Comparison of ENCODE assay signal across 12 mouse cellular contexts in the genomic region with DNA sequence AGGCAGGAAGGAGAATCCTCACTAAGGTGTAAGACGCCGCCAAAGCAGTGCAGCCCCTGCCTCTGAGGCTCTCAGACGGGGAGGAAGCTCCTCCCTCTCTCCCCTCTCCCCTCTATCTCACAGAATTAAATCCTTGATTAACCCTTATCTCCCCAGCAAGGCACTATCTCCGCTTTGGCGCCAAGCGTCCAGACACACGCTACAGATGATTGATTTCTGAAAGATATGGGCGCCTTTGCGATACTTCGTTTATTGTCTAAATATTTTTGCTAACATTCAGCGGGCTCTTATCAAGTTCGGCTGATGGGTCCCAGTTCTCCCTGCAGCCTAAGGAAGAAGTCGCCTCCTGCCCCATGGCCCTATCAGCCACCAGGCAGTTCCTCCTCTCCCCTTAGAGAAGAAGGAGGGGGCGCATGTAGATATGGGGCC. TPM values are rescaled to one million over a fixed set of nuclear protein-coding genes. Genes with fewer than 3 reads are reported as not detected.
DNase-seq lines count a peak whose midpoint lies in the region; ATAC-seq lines count a peak whose summit lies in the region.
"Had no signal": no experiment of that assay in that cellular context is flagged by ENCODE, and none has a peak within 500 bp of the region (broad histone marks: within the 10 kb centered on the region; RNA-seq: fewer than 3 reads in every experiment).

No protein-coding gene starts in this region.

- 39% methylated on average over 14 of the region's 14 CpGs for WGBS in kidney, embryonic 16.5 days
- WGBS in embryonic facial prominence, embryonic 12.5 days, result 24% methylated on average over 14 of the region's 14 CpGs
- whole genome bisulfite sequencing in hindbrain, embryonic 16.5 days, result 31% methylated on average over 14 of the region's 14 CpGs
- WGBS in midbrain, embryonic 14.5 days, result 6% methylated on average over 14 of the region's 14 CpGs

- H3K36me3 ChIP-seq in kidney, embryonic 16.5 days (ENCODE audit: insufficient read depth, low read length), result no peaks in the 10 kb centered on the region
- H3K36me3 ChIP-seq in embryonic facial prominence, embryonic 12.5 days, result no peaks in the 10 kb centered on the region
- no peaks in the 10 kb centered on the region for H3K36me3 ChIP-seq in hindbrain, embryonic 16.5 days (ENCODE audit: control insufficient read depth, insufficient read depth, low read length)
- no peaks in the 10 kb centered on the region for H3K36me3 ChIP-seq in midbrain, embryonic 14.5 days (ENCODE audit: control insufficient read depth, insufficient read depth, low read length)

- H3K27me3 ChIP-seq in kidney, embryonic 16.5 days (ENCODE audit: insufficient read depth, low read length), result no peaks in the 10 kb centered on the region
- peaks cover 19% of the 10 kb centered on the region; the same call in 1 of the 2 replicates for H3K27me3 ChIP-seq in embryonic facial prominence, embryonic 12.5 days
- peaks cover 3% of the 10 kb centered on the region; the same call in 1 of the 2 replicates for H3K27me3 ChIP-seq in hindbrain, embryonic 16.5 days (replicated peaks; ENCODE audit: control insufficient read depth, insufficient read depth, low read length)
- H3K27me3 ChIP-seq in midbrain, embryonic 14.5 days (ENCODE audit: control insufficient read depth, insufficient read depth, low read length), result no peaks in the 10 kb centered on the region

- ATAC-seq in kidney, embryonic 16.5 days (ENCODE audit: low FRiP score, low TSS enrichment), result no peak
- ATAC-seq in embryonic facial prominence, embryonic 12.5 days (ENCODE audit: insufficient number of reproducible peaks, insufficient read depth, low FRiP score, low TSS enrichment), result no peak
- no peak for ATAC-seq in hindbrain, embryonic 16.5 days
- ATAC-seq in midbrain, embryonic 14.5 days (ENCODE audit: low FRiP score, low TSS enrichment), result no peak
- no peak for ATAC-seq in inflammation-experienced regulatory T-cells, adult 6 months

- no peak overlapping the region for H3K27ac ChIP-seq in kidney, embryonic 16.5 days (ENCODE audit: low read length)
- H3K27ac ChIP-seq in embryonic facial prominence, embryonic 12.5 days, result no peak overlapping the region
- H3K27ac ChIP-seq in hindbrain, embryonic 16.5 days (ENCODE audit: low read depth, low read length), result no peak overlapping the region
- peak overlapping the region; percentile 34; the same call in 1 of the 2 replicates for H3K27ac ChIP-seq in midbrain, embryonic 14.5 days (replicated peaks; ENCODE audit: low read depth, low read length)

- 0 out of 2 replicates have a peak overlapping the region, but pooled peaks have one; percentile 15 for H3K4me3 ChIP-seq in kidney, embryonic 16.5 days (ENCODE audit: low read length)
- H3K4me3 ChIP-seq in embryonic facial prominence, embryonic 12.5 days, result no peak overlapping the region
- no peak overlapping the region for H3K4me3 ChIP-seq in hindbrain, embryonic 16.5 days (ENCODE audit: low read length)
- H3K4me3 ChIP-seq in midbrain, embryonic 14.5 days (replicated peaks; ENCODE audit: low read depth, low read length), result peak overlapping the region; percentile 9; the same call in 1 of the 2 replicates

- peak overlapping the region; percentile 39; the same call in 1 of the 2 replicates for H3K9ac ChIP-seq in kidney, embryonic 16.5 days (replicated peaks; ENCODE audit: low read length)
- peak overlapping the region; percentile 34 for H3K9ac ChIP-seq in embryonic facial prominence, embryonic 12.5 days
- H3K9ac ChIP-seq in hindbrain, embryonic 16.5 days (ENCODE audit: low read depth, low read length), result 0 out of 2 replicates have a peak overlapping the region, but pooled peaks have one; percentile 3
- H3K9ac ChIP-seq in midbrain, embryonic 14.5 days (replicated peaks; ENCODE audit: low read length), result 0 out of 2 replicates have a peak overlapping the region, but pooled peaks have one; percentile 10

- DNase-seq in kidney, postnatal 4 days, result no peak
- DNase-seq in midbrain, embryonic 14.5 days, result peak; percentile 53
- DNase-seq in lung, postnatal 4 days, result no peak
- DNase-seq in right cerebral cortex, postnatal 36 days (ENCODE audit: low spot score in 2 of 2), result no peak
- DNase-seq: adrenal gland, adult 2 months; cerebellum, postnatal 10 days; layer of hippocampus, postnatal 36 days; lung, postnatal 10 days had no signal

- H3K4me2 ChIP-seq in kidney, embryonic 16.5 days (replicated peaks; ENCODE audit: low read depth, low read length), result peak overlapping the region; percentile 19; the same call in 1 of the 2 replicates
- H3K4me2 ChIP-seq in embryonic facial prominence, embryonic 12.5 days (replicated peaks), result 0 out of 2 replicates have a peak overlapping the region, but pooled peaks have one; percentile 5
- H3K4me2 ChIP-seq in hindbrain, embryonic 16.5 days (ENCODE audit: low read length), result peak overlapping the region; percentile 20; the same call in 1 of the 2 replicates
- peak overlapping the region; percentile 40 for H3K4me2 ChIP-seq in midbrain, embryonic 14.5 days (ENCODE audit: low read length)

- H3K4me1 ChIP-seq in kidney, embryonic 16.5 days (ENCODE audit: insufficient read depth, low read length), result peaks cover 42% of the 10 kb centered on the region
- H3K4me1 ChIP-seq in embryonic facial prominence, embryonic 12.5 days, result peaks cover 10% of the 10 kb centered on the region; the same call in 1 of the 2 replicates
- H3K4me1 ChIP-seq in hindbrain, embryonic 16.5 days (ENCODE audit: control insufficient read depth, insufficient read depth, low read depth, low read length), result peaks cover 11% of the 10 kb centered on the region
- H3K4me1 ChIP-seq in midbrain, embryonic 14.5 days (ENCODE audit: control insufficient read depth, insufficient read depth, low read length), result peaks cover 51% of the 10 kb centered on the region

- no peaks in the 10 kb centered on the region for H3K9me3 ChIP-seq in kidney, embryonic 16.5 days (ENCODE audit: low read length)
- no peaks in the 10 kb centered on the region for H3K9me3 ChIP-seq in embryonic facial prominence, embryonic 12.5 days
- no peaks in the 10 kb centered on the region for H3K9me3 ChIP-seq in hindbrain, embryonic 16.5 days (ENCODE audit: control insufficient read depth, low read length)
- H3K9me3 ChIP-seq in midbrain, embryonic 14.5 days (ENCODE audit: control insufficient read depth, low read length), result no peaks in the 10 kb centered on the region

RNA-seq across cellular contexts. Expression of a gene that starts 34.4 kb away (rescaled TPM):
- not detected in 2 replicates for polyA plus RNA-seq in kidney, embryonic 16.5 days (2015; fragmentation: Nextera tagmentation; extraction: Ambion mirVana)
- polyA plus RNA-seq in embryonic facial prominence, embryonic 12.5 days (2016; fragmentation: Nextera tagmentation; extraction: Ambion mirVana), result 0.32 and 0.39 TPM in 2 replicates
- 0.39 and 0.60 TPM in 2 replicates for polyA plus RNA-seq in hindbrain, embryonic 16.5 days (2015; fragmentation: Nextera tagmentation; extraction: Ambion mirVana)
- not detected in 2 replicates for polyA plus RNA-seq in midbrain, embryonic 14.5 days (2014; fragmentation: Nextera tagmentation; extraction: Ambion mirVana)
- polyA plus RNA-seq in inflammation-experienced regulatory T-cells, adult 6 months (2017; shearing (Covaris generic)), result not detected
- polyA plus RNA-seq: adrenal gland, adult 2 months had no signal

RNA-seq across cellular contexts. Expression of a gene that starts 44.2 kb away (rescaled TPM):
- polyA plus RNA-seq in kidney, embryonic 16.5 days (2015; fragmentation: Nextera tagmentation; extraction: Ambion mirVana), result 1.5 and 1.6 TPM in 2 replicates
- 2.1 and 2.8 TPM in 2 replicates for polyA plus RNA-seq in embryonic facial prominence, embryonic 12.5 days (2016; fragmentation: Nextera tagmentation; extraction: Ambion mirVana)
- 0.75 and 1.2 TPM in 2 replicates for polyA plus RNA-seq in hindbrain, embryonic 16.5 days (2015; fragmentation: Nextera tagmentation; extraction: Ambion mirVana)
- polyA plus RNA-seq in midbrain, embryonic 14.5 days (2014; fragmentation: Nextera tagmentation; extraction: Ambion mirVana), result 2.3 TPM in 2 replicates
- 1 to 10 TPM in 2 of 3 experiments, under 1 TPM in 1; 0.65 to 2.6 (median 1.3) TPM for polyA plus RNA-seq in inflammation-experienced regulatory T-cells, adult 6 months (2017; shearing (Covaris generic))

RNA-seq across cellular contexts. Expression of a gene that starts 50.3 kb away (rescaled TPM):
- polyA plus RNA-seq in kidney, embryonic 16.5 days (2015; fragmentation: Nextera tagmentation; extraction: Ambion mirVana), result 50.1 and 50.6 TPM in 2 replicates
- 66.1 and 67.9 TPM in 2 replicates for polyA plus RNA-seq in embryonic facial prominence, embryonic 12.5 days (2016; fragmentation: Nextera tagmentation; extraction: Ambion mirVana)
- polyA plus RNA-seq in hindbrain, embryonic 16.5 days (2015; fragmentation: Nextera tagmentation; extraction: Ambion mirVana), result 28.8 and 31.8 TPM in 2 replicates
- 22.4 and 27.9 TPM in 2 replicates for polyA plus RNA-seq in midbrain, embryonic 14.5 days (2014; fragmentation: Nextera tagmentation; extraction: Ambion mirVana)
- 10 to 100 TPM; 12.0 to 16.0 (median 13.0) TPM for polyA plus RNA-seq in inflammation-experienced regulatory T-cells, adult 6 months (2017; shearing (Covaris generic))

Comparison
In these comparisons a context has a peak if more than half of its experiments do, and no peak if none do; other contexts are left out.
1. H3K4me3 ChIP-seq: peak in kidney, embryonic 16.5 days (single experiment) and midbrain, embryonic 14.5 days (single experiment); none in embryonic facial prominence, embryonic 12.5 days (single experiment) and hindbrain, embryonic 16.5 days (single experiment).
2. Peak in every context shown above with its lines, with median percentiles within 50 percentile points of each other: H3K4me2 ChIP-seq and H3K9ac ChIP-seq.